Mouse (Mus musculus): ENCODE measurements around the gene Slc38a3.

The Slc38a3 gene

GRCm38 (mm10) chr9:107669480-107669945 is at the start of gene Slc38a3:
Slc38a3 (minus strand) TSS chr9:107669530.
- ATAC-seq (ENCODE audit: insufficient number of reproducible peaks, low FRiP score, low TSS enrichment): no peak

- ATAC-seq (ENCODE audit: insufficient number of reproducible peaks, low FRiP score, low TSS enrichment): no peak
These were observed 47.6 kb upstream of the Slc38a3 start for GRCm38 (mm10) chr9:107716951-107717350.

- ATAC-seq (ENCODE audit: insufficient number of reproducible peaks, low FRiP score, low TSS enrichment): no peak
These were observed 46.3 kb upstream of the Slc38a3 start for GRCm38 (mm10) chr9:107715632-107716031.

GRCm38 (mm10) chr9:107714221-107714952 is 45.1 kb upstream of the Slc38a3 start:
- peak; percentile 3; the same call in 1 of the 2 replicates for ATAC-seq (ENCODE audit: insufficient number of reproducible peaks, low FRiP score, low TSS enrichment)

GRCm38 (mm10) chr9:107709697-107710483 is 40.6 kb upstream of the Slc38a3 start, which contains the start of gene Sema3f:
Sema3f (minus strand) TSS chr9:107710475.
- peak; percentile 50 for ATAC-seq (ENCODE audit: insufficient number of reproducible peaks, low FRiP score, low TSS enrichment)

GRCm38 (mm10) chr9:107709096-107709696 is 39.9 kb upstream of the Slc38a3 start:
- ATAC-seq (ENCODE audit: insufficient number of reproducible peaks, low FRiP score, low TSS enrichment): peak; percentile 17; the same call in 1 of the 2 replicates

GRCm38 (mm10) chr9:107708439-107709095 is 39.2 kb upstream of the Slc38a3 start:
- no peak for ATAC-seq (ENCODE audit: insufficient number of reproducible peaks, low FRiP score, low TSS enrichment)

GRCm38 (mm10) chr9:107707701-107708438 is 38.5 kb upstream of the Slc38a3 start:
- no peak for ATAC-seq (ENCODE audit: insufficient number of reproducible peaks, low FRiP score, low TSS enrichment)

- ATAC-seq (ENCODE audit: insufficient number of reproducible peaks, low FRiP score, low TSS enrichment): no peak
These were observed 37.5 kb upstream of the Slc38a3 start for GRCm38 (mm10) chr9:107706781-107707211.

- ATAC-seq (ENCODE audit: insufficient number of reproducible peaks, low FRiP score, low TSS enrichment): no peak
These were observed 34.2 kb upstream of the Slc38a3 start for GRCm38 (mm10) chr9:107703337-107704122.

GRCm38 (mm10) chr9:107702606-107703185 is 33.4 kb upstream of the Slc38a3 start:
- no peak for ATAC-seq (ENCODE audit: insufficient number of reproducible peaks, low FRiP score, low TSS enrichment)

GRCm38 (mm10) chr9:107701594-107701993 is 32.3 kb upstream of the Slc38a3 start:
- 0 out of 2 replicates have a peak, but pooled peaks have one; percentile 40 for ATAC-seq (ENCODE audit: insufficient number of reproducible peaks, low FRiP score, low TSS enrichment)

- 0 out of 2 replicates have a peak, but pooled peaks have one; percentile 26 for ATAC-seq (ENCODE audit: insufficient number of reproducible peaks, low FRiP score, low TSS enrichment)
These were observed 30.8 kb upstream of the Slc38a3 start for GRCm38 (mm10) chr9:107700114-107700571.

GRCm38 (mm10) chr9:107699376-107699980 is 30.1 kb upstream of the Slc38a3 start:
- no peak for ATAC-seq (ENCODE audit: insufficient number of reproducible peaks, low FRiP score, low TSS enrichment)

GRCm38 (mm10) chr9:107698611-107699190 is 29.4 kb upstream of the Slc38a3 start:
- no peak for ATAC-seq (ENCODE audit: insufficient number of reproducible peaks, low FRiP score, low TSS enrichment)

- ATAC-seq (ENCODE audit: insufficient number of reproducible peaks, low FRiP score, low TSS enrichment): no peak
These were observed 28.6 kb upstream of the Slc38a3 start for GRCm38 (mm10) chr9:107697811-107698521.
